Comparison of ENCODE assay signal across 8 mouse cellular contexts in genomic region chr5:145191962-145192361, GRCm38 (mm10). TPM values are rescaled to one million over a fixed set of nuclear protein-coding genes. Genes with fewer than 3 reads are reported as not detected.
DNase-seq lines count a peak whose midpoint lies in the region; ATAC-seq lines count a peak whose summit lies in the region.

Gene Atp5j2 (minus strand): TSS chr5:145192062.

- no peaks in the 10 kb centered on the region for H3K27me3 ChIP-seq in lung, embryonic 16.5 days (ENCODE audit: control insufficient read depth, insufficient read depth, low read depth, low read length)
- no peaks in the 10 kb centered on the region for H3K27me3 ChIP-seq in embryonic facial prominence, embryonic 14.5 days (replicated peaks; ENCODE audit: control insufficient read depth, insufficient read depth, low read length)
- no peaks in the 10 kb centered on the region for H3K27me3 ChIP-seq in heart, embryonic 16.5 days (ENCODE audit: control insufficient read depth, insufficient read depth, low read length)
- no peaks in the 10 kb centered on the region for H3K27me3 ChIP-seq in neural tube, embryonic 14.5 days (ENCODE audit: control insufficient read depth, insufficient read depth, low read length)

- peak within 1 kb of the TSS; percentile 87 for H3K9ac ChIP-seq in lung, embryonic 16.5 days (ENCODE audit: low read length)
- peak within 1 kb of the TSS; percentile 96 for H3K9ac ChIP-seq in embryonic facial prominence, embryonic 14.5 days (ENCODE audit: low read depth, low read length)
- peak within 1 kb of the TSS; percentile 97 for H3K9ac ChIP-seq in heart, embryonic 16.5 days (ENCODE audit: low read length)
- H3K9ac ChIP-seq in neural tube, embryonic 14.5 days (replicated peaks; ENCODE audit: low read depth, low read length) = peak within 1 kb of the TSS; percentile 80

- H3K4me1 ChIP-seq in lung, embryonic 16.5 days (replicated peaks; ENCODE audit: control insufficient read depth, insufficient read depth, low read length) = peaks cover 16% of the 10 kb centered on the region
- peaks cover 9% of the 10 kb centered on the region; the same call in 1 of the 2 replicates for H3K4me1 ChIP-seq in embryonic facial prominence, embryonic 14.5 days (ENCODE audit: control insufficient read depth, insufficient read depth, low read length)
- H3K4me1 ChIP-seq in heart, embryonic 16.5 days (ENCODE audit: control insufficient read depth, insufficient read depth, low read length) = peaks cover 20% of the 10 kb centered on the region
- peaks cover 13% of the 10 kb centered on the region; the same call in 1 of the 2 replicates for H3K4me1 ChIP-seq in neural tube, embryonic 14.5 days (ENCODE audit: control insufficient read depth, insufficient read depth, low read length)

- peak within 1 kb of the TSS; percentile 60 for H3K4me3 ChIP-seq in lung, embryonic 16.5 days (ENCODE audit: low read length)
- peak within 1 kb of the TSS; percentile 82 for H3K4me3 ChIP-seq in embryonic facial prominence, embryonic 14.5 days (ENCODE audit: low read depth, low read length)
- H3K4me3 ChIP-seq in heart, embryonic 16.5 days (ENCODE audit: low read length) = peak within 1 kb of the TSS; percentile 86
- peak within 1 kb of the TSS; percentile 69 for H3K4me3 ChIP-seq in neural tube, embryonic 14.5 days (ENCODE audit: low read depth, low read length)

- peak within 1 kb of the TSS; percentile 67 for H3K4me2 ChIP-seq in lung, embryonic 16.5 days (ENCODE audit: low read depth, low read length)
- H3K4me2 ChIP-seq in embryonic facial prominence, embryonic 14.5 days (ENCODE audit: low read depth, low read length) = peak within 1 kb of the TSS; percentile 87
- peak within 1 kb of the TSS; percentile 68 for H3K4me2 ChIP-seq in heart, embryonic 16.5 days (ENCODE audit: low read depth, low read length)
- peak within 1 kb of the TSS; percentile 94 for H3K4me2 ChIP-seq in neural tube, embryonic 14.5 days (ENCODE audit: low read depth, low read length)

- 83% methylated on average over 2 of the region's 2 CpGs for WGBS in lung, embryonic 16.5 days
- 88% methylated on average over 2 of the region's 2 CpGs for WGBS in embryonic facial prominence, embryonic 14.5 days
- WGBS in heart, embryonic 16.5 days = 89% methylated on average over 2 of the region's 2 CpGs
- WGBS in neural tube, embryonic 14.5 days = 88% methylated on average over 2 of the region's 2 CpGs

- no peak for DNase-seq in lung, postnatal 25 days (ENCODE audit: low spot score)
- DNase-seq in embryonic facial prominence, embryonic 14.5 days (ENCODE audit: low spot score) = no peak
- no peak for DNase-seq in left cerebral cortex, postnatal 4 days
- DNase-seq in thymus, postnatal 25 days = no peak
- DNase-seq in thymus, postnatal 4 days = no peak

- peaks cover 27% of the 10 kb centered on the region for H3K36me3 ChIP-seq in lung, embryonic 16.5 days (ENCODE audit: control insufficient read depth, insufficient read depth, low read length)
- peaks cover 44% of the 10 kb centered on the region for H3K36me3 ChIP-seq in embryonic facial prominence, embryonic 14.5 days (ENCODE audit: control insufficient read depth, insufficient read depth, low read length)
- H3K36me3 ChIP-seq in heart, embryonic 16.5 days (ENCODE audit: control insufficient read depth, insufficient read depth) = peaks cover 36% of the 10 kb centered on the region
- peaks cover 20% of the 10 kb centered on the region for H3K36me3 ChIP-seq in neural tube, embryonic 14.5 days (ENCODE audit: control insufficient read depth, insufficient read depth, low read length)

- intact Hi-C loops in left cerebral cortex, postnatal 4 days (cut with DNase I) = no loop called here

- peak within 1 kb of the TSS; percentile 75 for H3K27ac ChIP-seq in lung, embryonic 16.5 days (ENCODE audit: low read length)
- H3K27ac ChIP-seq in embryonic facial prominence, embryonic 14.5 days (replicated peaks; ENCODE audit: low read depth, low read length) = peak within 1 kb of the TSS; percentile 76
- H3K27ac ChIP-seq in heart, embryonic 16.5 days (ENCODE audit: low read length) = peak within 1 kb of the TSS; percentile 96
- H3K27ac ChIP-seq in neural tube, embryonic 14.5 days (ENCODE audit: low read depth, low read length) = peak within 1 kb of the TSS; percentile 80

- no peak for ATAC-seq in lung, embryonic 16.5 days (ENCODE audit: low read depth)
- no peak for ATAC-seq in embryonic facial prominence, embryonic 14.5 days (ENCODE audit: low read depth)
- no peak for ATAC-seq in heart, embryonic 16.5 days (replicated peaks; ENCODE audit: extremely low read depth, insufficient read depth, low FRiP score)
- ATAC-seq in neural tube, embryonic 14.5 days (ENCODE audit: low read depth) = peak; percentile 18; the same call in 1 of the 2 replicates

- H3K9me3 ChIP-seq in lung, embryonic 16.5 days (ENCODE audit: control insufficient read depth, low read length) = no peaks in the 10 kb centered on the region
- no peaks in the 10 kb centered on the region for H3K9me3 ChIP-seq in embryonic facial prominence, embryonic 14.5 days (ENCODE audit: control insufficient read depth, low read length)
- no peaks in the 10 kb centered on the region for H3K9me3 ChIP-seq in heart, embryonic 16.5 days (replicated peaks; ENCODE audit: control insufficient read depth, low read length)
- no peaks in the 10 kb centered on the region for H3K9me3 ChIP-seq in neural tube, embryonic 14.5 days (ENCODE audit: control insufficient read depth, low read length)

RNA-seq across cellular contexts. Expression of gene Atp5j2, which starts in this region (rescaled TPM):
- polyA plus RNA-seq in lung, embryonic 16.5 days (2015; fragmentation: Nextera tagmentation; extraction: Ambion mirVana) = 672 and 734 TPM in 2 replicates
- 511 and 592 TPM in 2 replicates for polyA plus RNA-seq in embryonic facial prominence, embryonic 14.5 days (2014; fragmentation: Nextera tagmentation; extraction: Ambion mirVana)
- 1,156 and 1,380 TPM in 2 replicates for polyA plus RNA-seq in heart, embryonic 16.5 days (2015; fragmentation: Nextera tagmentation; extraction: Ambion mirVana)
- total RNA-seq in left cerebral cortex, postnatal 4 days (2021) = 100 to 1,000 TPM; 213 to 222 TPM
- polyA plus RNA-seq in neural tube, embryonic 14.5 days (2014; fragmentation: Nextera tagmentation; extraction: Ambion mirVana) = 539 and 628 TPM in 2 replicates
